Mouse (Mus musculus) layer of hippocampus, adult 2 months (tissue): ENCODE measurements around the gene Atxn1. TPM values are rescaled to one million over a fixed set of nuclear protein-coding genes. Genes with fewer than 3 reads are reported as not detected.
A peak's percentile ranks its signal among the peaks of the same experiment; 100 is the strongest.

Source experiments
- DNase-seq, 2 experiments: peaks; one replicate each; pipeline ENCODE4 v3.0.0; 2022; ENCODE audit warnings: low spot score in 2 of 2
- H3K27ac ChIP-seq: fragments of 200-600 bp; 2 replicates; pipeline ENCODE4 v1.8.1; 2022
- H3K4me3 ChIP-seq: fragments of 200-600 bp; 2 replicates; pipeline ENCODE4 v1.8.1; 2022; ENCODE audit warnings: mild to moderate bottlenecking
- CTCF ChIP-seq: fragments of 200-600 bp; conservative IDR thresholded peaks from 2 replicates; pipeline ENCODE4 v1.8.1; 2022; ENCODE audit warnings: antibody characterized with exemption, mild to moderate bottlenecking, moderate library complexity
- total RNA-seq, 2 experiments: library from RNA; stranded (reverse); gene quantifications; 2 replicates each; pipeline ENCODE4 v1.2.3; 2021

The Atxn1 gene
- total RNA-seq, 2 experiments from 2014 or later: 128 to 131 TPM

DNA sequence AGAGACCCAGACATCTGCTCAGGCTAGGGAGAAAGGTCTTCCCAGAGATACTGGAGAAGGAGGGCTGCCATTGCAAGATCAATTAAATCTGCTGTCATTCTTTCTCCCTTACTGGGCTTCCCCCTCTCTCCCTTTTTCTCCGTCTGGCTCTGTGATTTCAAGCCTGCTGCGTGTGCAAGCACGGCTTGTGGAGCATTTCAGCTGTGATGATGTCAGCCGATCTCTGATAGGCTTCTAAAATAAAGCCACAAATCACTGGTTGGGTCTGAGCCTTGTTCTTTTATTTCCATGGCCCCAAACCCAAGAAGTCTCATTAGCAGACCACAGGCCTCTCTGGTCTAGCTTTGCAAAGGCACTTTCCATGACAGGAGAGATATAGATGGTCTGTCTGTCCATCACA, 399.9 kb downstream of the Atxn1 start:
- Histone ChIP-seq H3K4me3 (no peak overlapping the region), H3K27ac (peak overlapping the region; percentile 32; the same call in 1 of the 2 replicates)
- no peak for TF ChIP-seq CTCF
- DNase-seq: no peak

GRCm38 (mm10) chr13:45562011-45562410, 402.8 kb downstream of the Atxn1 start:
- Histone ChIP-seq H3K27ac (peak overlapping the region; percentile 40; the same call in 1 of the 2 replicates), H3K4me3 (no peak overlapping the region)
- DNase-seq: no peak
- no peak for TF ChIP-seq CTCF

DNA sequence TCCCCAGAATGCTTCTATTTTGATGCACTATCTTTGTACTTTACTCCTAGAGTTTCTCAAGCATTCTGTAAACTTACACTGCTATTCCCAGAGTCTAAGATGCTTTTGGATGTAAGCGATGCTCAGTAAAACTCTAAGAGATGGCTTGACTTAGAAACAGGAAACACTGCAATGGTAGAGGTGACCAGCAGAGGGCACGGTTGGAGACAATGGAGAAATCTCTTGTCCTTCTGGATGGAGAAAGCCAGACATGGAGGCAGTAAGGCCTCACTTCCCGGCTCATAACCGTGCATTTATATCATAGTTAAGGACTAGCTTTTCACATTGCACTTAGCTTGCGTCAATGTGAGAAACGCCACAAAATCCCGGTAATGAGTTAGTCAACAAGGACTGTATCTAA, 404.3 kb downstream of the Atxn1 start:
- Histone ChIP-seq H3K4me3 (no peak overlapping the region), H3K27ac (no peak overlapping the region)
- TF ChIP-seq CTCF: peak; percentile 71
- no peak for DNase-seq

DNA sequence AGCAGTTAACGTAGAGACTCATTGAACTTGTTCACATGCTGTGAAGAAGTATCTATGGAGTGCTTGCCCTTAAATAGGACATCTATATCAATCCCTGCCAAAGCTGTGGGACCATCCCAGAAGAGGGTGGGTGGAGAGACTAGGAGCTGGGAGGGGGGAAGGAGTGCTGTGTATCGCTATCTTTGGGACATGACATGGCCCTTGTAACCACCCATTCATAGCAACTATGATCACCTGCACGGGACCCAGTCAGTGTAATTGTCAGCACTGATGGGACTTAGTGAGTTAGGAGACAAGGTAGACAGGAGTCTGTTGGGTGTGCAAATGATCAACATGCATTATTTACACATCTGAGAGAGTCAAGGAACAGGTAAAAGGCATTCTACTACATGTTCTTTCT, 405.6 kb downstream of the Atxn1 start:
- Histone ChIP-seq H3K4me3 (no peak overlapping the region), H3K27ac (no peak overlapping the region)
- DNase-seq: no peak
- no peak for TF ChIP-seq CTCF

GRCm38 (mm10) chr13:45558367-45558766, 406.4 kb downstream of the Atxn1 start:
- DNase-seq: no peak
- no peak overlapping the region for H3K4me3 ChIP-seq
- TF ChIP-seq CTCF: no peak
- H3K27ac ChIP-seq: no peak overlapping the region

- no peak for DNase-seq
- TF ChIP-seq CTCF: no peak
- H3K4me3 ChIP-seq: no peak overlapping the region
- no peak overlapping the region for H3K27ac ChIP-seq
Observed at GRCm38 (mm10) chr13:45553674-45554073, 411.1 kb downstream of the Atxn1 start.

DNA sequence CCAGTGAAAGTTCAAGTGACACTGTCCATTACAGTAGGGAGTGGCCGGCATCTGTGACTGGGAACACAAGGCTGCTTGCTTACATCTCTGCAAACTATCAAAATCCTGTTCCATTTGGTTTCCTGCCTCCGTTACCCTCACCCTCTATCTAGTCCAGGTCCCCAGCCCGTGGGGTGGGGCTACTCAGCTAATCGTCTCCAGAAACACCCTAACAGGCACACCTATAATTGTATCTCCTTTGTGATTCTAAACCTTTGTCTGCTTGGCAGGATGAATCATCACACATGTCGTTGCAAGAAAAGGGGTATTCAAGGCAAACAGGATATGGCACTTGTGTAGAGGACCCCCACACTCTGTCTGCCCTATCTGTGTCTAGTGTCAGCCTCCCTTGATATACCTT, 417.3 kb downstream of the Atxn1 start:
- H3K4me3 ChIP-seq: no peak overlapping the region
- TF ChIP-seq CTCF: no peak
- H3K27ac ChIP-seq: no peak overlapping the region
- no peak for DNase-seq

- no peak overlapping the region for H3K4me3 ChIP-seq
- TF ChIP-seq CTCF: no peak
- DNase-seq: no peak
- no peak overlapping the region for H3K27ac ChIP-seq
Observed at GRCm38 (mm10) chr13:45546946-45547345, 417.9 kb downstream of the Atxn1 start.

- Histone ChIP-seq H3K27ac (no peak overlapping the region), H3K4me3 (no peak overlapping the region)
- no peak for TF ChIP-seq CTCF
- DNase-seq: no peak
Observed at GRCm38 (mm10) chr13:45545974-45546373, 418.8 kb downstream of the Atxn1 start.

GRCm38 (mm10) chr13:45539205-45539568, 425.6 kb downstream of the Atxn1 start:
- Histone ChIP-seq H3K27ac (peak overlapping the region; percentile 88), H3K4me3 (peak overlapping the region; percentile 60)
- TF ChIP-seq CTCF: peak; percentile 74
- DNase-seq: peak; percentile 78 to 83

DNA sequence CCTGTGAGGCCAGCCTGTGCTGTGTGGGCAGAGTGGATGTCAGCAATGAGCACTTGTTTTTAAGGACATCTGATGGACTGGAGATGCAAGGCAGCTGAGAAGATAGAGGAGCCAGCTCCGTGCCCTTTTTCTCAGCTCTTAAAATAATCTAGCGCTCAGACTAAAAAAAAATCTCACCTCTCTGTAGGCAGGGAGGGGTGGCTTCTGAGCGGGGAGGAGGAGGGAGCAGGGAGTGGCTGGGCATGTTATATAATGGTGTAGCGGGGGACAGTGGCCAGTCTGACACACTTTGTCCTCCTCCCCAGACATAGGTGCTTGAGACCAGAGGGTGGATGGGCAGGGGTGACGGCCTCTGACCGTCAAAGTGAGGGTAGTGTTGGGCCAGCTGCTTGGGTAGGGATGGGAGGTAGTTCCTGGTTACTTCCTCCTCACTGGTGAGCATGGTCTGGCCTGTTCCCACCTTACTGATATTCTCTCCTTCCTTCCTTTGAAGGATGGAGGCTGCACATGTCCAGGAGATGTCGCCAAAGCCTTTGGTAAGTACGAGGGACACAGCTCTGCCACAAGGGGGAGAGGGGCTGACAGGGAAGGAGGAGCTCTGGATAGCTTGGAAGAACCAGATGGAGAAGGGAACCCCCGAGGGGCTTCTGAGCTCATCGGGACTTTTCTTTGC, 426.1 kb downstream of the Atxn1 start:
- Histone ChIP-seq H3K27ac (peak overlapping the region; percentile 88), H3K4me3 (peak overlapping the region; percentile 60)
- DNase-seq: peak; percentile 64 to 77
- TF ChIP-seq CTCF: peak; percentile 72; the same call in 1 of the 2 replicates

DNA sequence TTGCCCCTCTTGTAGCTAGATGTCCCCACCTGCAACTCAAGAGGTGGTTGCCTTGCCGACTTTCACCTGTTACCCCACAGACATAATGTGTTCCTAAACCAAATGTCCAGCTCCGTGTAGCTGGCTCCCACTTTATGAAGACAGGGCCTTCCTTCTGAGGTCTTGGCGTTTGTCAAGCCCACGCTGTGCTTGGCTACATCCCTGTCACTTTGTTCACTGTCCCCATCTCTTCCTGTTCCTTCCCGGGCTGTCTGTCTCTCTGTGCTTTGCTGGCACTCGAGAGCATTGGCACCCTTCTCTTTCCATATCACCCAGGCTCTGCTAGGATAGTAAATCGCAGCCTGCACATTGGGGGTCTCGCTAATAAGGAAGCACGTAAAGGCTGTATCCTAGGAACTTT, 426.7 kb downstream of the Atxn1 start:
- Histone ChIP-seq H3K4me3 (no peak overlapping the region), H3K27ac (peak overlapping the region; percentile 88)
- no peak for DNase-seq
- no peak for TF ChIP-seq CTCF

- DNase-seq: no peak
- Histone ChIP-seq H3K27ac (0 out of 2 replicates have a peak overlapping the region, but pooled peaks have one; percentile 18), H3K4me3 (no peak overlapping the region)
- no peak for TF ChIP-seq CTCF
Observed at GRCm38 (mm10) chr13:45537110-45537509, 427.7 kb downstream of the Atxn1 start.

DNA sequence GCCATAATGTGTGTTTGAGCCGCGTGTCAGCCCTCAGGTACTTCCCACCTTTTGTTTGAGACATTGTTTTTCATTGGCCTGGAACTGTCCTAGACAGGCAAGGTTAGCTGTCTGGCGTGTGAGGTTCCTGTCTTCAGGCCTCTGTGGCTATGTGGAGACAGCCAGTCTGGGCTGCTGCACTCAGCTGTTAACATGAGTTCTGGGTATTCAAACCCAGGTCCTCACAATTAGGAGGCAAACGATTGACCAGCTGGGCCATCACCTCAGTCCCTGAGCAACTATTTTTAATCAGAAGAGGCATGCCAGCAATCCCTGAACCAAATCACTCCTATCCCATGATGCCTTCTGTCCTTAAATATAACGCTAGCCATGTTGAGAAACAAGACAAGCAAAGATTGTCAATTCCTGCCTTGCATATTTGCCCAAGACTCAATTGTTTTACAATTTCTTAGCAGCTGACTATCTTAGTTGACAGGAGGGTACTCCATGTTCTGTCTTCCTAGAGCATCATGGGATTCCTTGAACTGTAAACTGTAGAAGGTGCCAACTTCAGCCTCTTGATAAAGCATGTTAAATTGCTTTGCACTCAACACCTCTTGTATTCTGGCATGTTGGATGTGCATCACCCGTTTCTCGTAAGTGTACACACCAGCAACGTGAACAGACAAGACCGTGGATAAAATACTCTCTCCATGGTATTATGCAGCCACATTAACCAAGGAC, 428.9 kb downstream of the Atxn1 start:
- H3K27ac ChIP-seq: no peak overlapping the region
- no peak overlapping the region for H3K4me3 ChIP-seq
- TF ChIP-seq CTCF: no peak
- no peak for DNase-seq
